Mouse (Mus musculus): Measurements from ENCODE around the gene Olfr862. TPM values are rescaled to one million over a fixed set of nuclear protein-coding genes. Genes with fewer than 3 reads are reported as not detected.

The Olfr862 gene
- total RNA-seq (2014; rRNA removed) = not detected in 2 replicates
- polyA plus RNA-seq (2015; fragmentation: Nextera tagmentation; extraction: Ambion mirVana) = not detected in 2 replicates

- Histone ChIP-seq H3K4me2 (ENCODE audit: low read depth, low read length, poor library complexity, severe bottlenecking) (no peak within 1 kb of the TSS), H3K9me3 (ENCODE audit: low read length) (peaks cover 14% of the 10 kb centered on the region), H3K4me1 (ENCODE audit: insufficient read depth, low read length) (no peaks in the 10 kb centered on the region), H3K27me3 (ENCODE audit: insufficient read depth, low read length) (no peaks in the 10 kb centered on the region), H3K36me3 (ENCODE audit: insufficient read depth, low read length) (no peaks in the 10 kb centered on the region), H3K4me3 (ENCODE audit: low read depth, low read length) (no peak within 1 kb of the TSS), H3K9ac (replicated peaks; ENCODE audit: low read length, poor library complexity, severe bottlenecking) (no peak within 1 kb of the TSS), H3K27ac (ENCODE audit: low read depth, low read length) (no peak within 1 kb of the TSS)
- ATAC-seq (ENCODE audit: low FRiP score) = no peak
- no peak for DNase-seq (ENCODE audit: low spot score)
- no peak for TF ChIP-seq CTCF (IDR thresholded peaks at IDR 0.05)
Measured at GRCm38 (mm10) chr9:19887904-19888303, at the start of gene Olfr862. Gene Olfr862 (minus strand): TSS chr9:19888004.

GRCm38 (mm10) chr9:19916565-19916964 lies 28.8 kb upstream of the Olfr862 start, which contains the start of gene Olfr77:
Gene Olfr77 (plus strand): TSS chr9:19916865.
- Histone ChIP-seq H3K4me3 (ENCODE audit: low read depth, low read length) (no peak within 1 kb of the TSS), H3K4me2 (ENCODE audit: low read depth, low read length, poor library complexity, severe bottlenecking) (no peak within 1 kb of the TSS), H3K9ac (replicated peaks; ENCODE audit: low read length, poor library complexity, severe bottlenecking) (no peak within 1 kb of the TSS), H3K27ac (ENCODE audit: low read depth, low read length) (no peak within 1 kb of the TSS), H3K36me3 (ENCODE audit: insufficient read depth, low read length) (no peaks in the 10 kb centered on the region), H3K4me1 (ENCODE audit: insufficient read depth, low read length) (no peaks in the 10 kb centered on the region), H3K27me3 (ENCODE audit: insufficient read depth, low read length) (no peaks in the 10 kb centered on the region), H3K9me3 (ENCODE audit: low read length) (peaks cover 1% of the 10 kb centered on the region; the same call in 1 of the 2 replicates)
- TF ChIP-seq CTCF (IDR thresholded peaks at IDR 0.05) = no peak
- ATAC-seq (ENCODE audit: low FRiP score) (no peak), DNase-seq (ENCODE audit: low spot score) (no peak)
- whole genome bisulfite sequencing = 88% methylated on average over 2 of the region's 2 CpGs

- DNase-seq (ENCODE audit: low spot score) (no peak), ATAC-seq (ENCODE audit: low FRiP score) (no peak)
- no peak overlapping the region for H3K9ac ChIP-seq (replicated peaks; ENCODE audit: low read length, poor library complexity, severe bottlenecking)
- no peaks in the 10 kb centered on the region for H3K4me1 ChIP-seq (ENCODE audit: insufficient read depth, low read length)
- 57% methylated on average over 4 of the region's 4 CpGs for WGBS
- H3K4me3 ChIP-seq (ENCODE audit: low read depth, low read length) = no peak overlapping the region
- H3K36me3 ChIP-seq (ENCODE audit: insufficient read depth, low read length) = no peaks in the 10 kb centered on the region
- no peaks in the 10 kb centered on the region for H3K27me3 ChIP-seq (ENCODE audit: insufficient read depth, low read length)
- TF ChIP-seq CTCF (IDR thresholded peaks at IDR 0.05) = no peak
- H3K9me3 ChIP-seq (ENCODE audit: low read length) = peaks cover 7% of the 10 kb centered on the region; the same call in 1 of the 2 replicates
- H3K27ac ChIP-seq (ENCODE audit: low read depth, low read length) = no peak overlapping the region
- H3K4me2 ChIP-seq (ENCODE audit: low read depth, low read length, poor library complexity, severe bottlenecking) = no peak overlapping the region
Measured at GRCm38 (mm10) chr9:19911170-19911569, 23.4 kb upstream of the Olfr862 start.

GRCm38 (mm10) chr9:19849647-19850046 lies 38.2 kb downstream of the Olfr862 start, which contains the start of gene Olfr860:
Gene Olfr860 (minus strand): TSS chr9:19849747.
- no peak within 1 kb of the TSS for H3K27ac ChIP-seq (ENCODE audit: low read depth, low read length)
- H3K4me1 ChIP-seq (ENCODE audit: insufficient read depth, low read length) = no peaks in the 10 kb centered on the region
- no peaks in the 10 kb centered on the region for H3K36me3 ChIP-seq (ENCODE audit: insufficient read depth, low read length)
- no peak within 1 kb of the TSS for H3K4me3 ChIP-seq (ENCODE audit: low read depth, low read length)
- DNase-seq (ENCODE audit: low spot score) (no peak), ATAC-seq (ENCODE audit: low FRiP score) (no peak)
- TF ChIP-seq CTCF (IDR thresholded peaks at IDR 0.05) = no peak
- H3K9me3 ChIP-seq (ENCODE audit: low read length) = peaks cover 7% of the 10 kb centered on the region; the same call in 1 of the 2 replicates
- H3K9ac ChIP-seq (replicated peaks; ENCODE audit: low read length, poor library complexity, severe bottlenecking) = no peak within 1 kb of the TSS
- H3K4me2 ChIP-seq (ENCODE audit: low read depth, low read length, poor library complexity, severe bottlenecking) = no peak within 1 kb of the TSS
- no peaks in the 10 kb centered on the region for H3K27me3 ChIP-seq (ENCODE audit: insufficient read depth, low read length)
- WGBS = 72% methylated on average over 1 of the region's 1 CpGs

Other genes with a start within 250 kb of the Olfr862 start
- gene Olfr857, start 178.6 kb downstream of the Olfr862 start, total RNA-seq (2014; rRNA removed) = not detected in 2 replicates
- not detected in 2 replicates for gene Olfr857, start 178.6 kb downstream of the Olfr862 start, polyA plus RNA-seq (2015; fragmentation: Nextera tagmentation; extraction: Ambion mirVana)
- gene Olfr58, start 107.7 kb downstream of the Olfr862 start, total RNA-seq (2014; rRNA removed) = not detected in 2 replicates
- gene Olfr58, start 107.7 kb downstream of the Olfr862 start, polyA plus RNA-seq (2015; fragmentation: Nextera tagmentation; extraction: Ambion mirVana) = not detected in 2 replicates
- gene Olfr859, start 83.1 kb downstream of the Olfr862 start, total RNA-seq (2014; rRNA removed) = 0.11 TPM in 1 of 2 replicates, not detected in the other
- gene Olfr859, start 83.1 kb downstream of the Olfr862 start, polyA plus RNA-seq (2015; fragmentation: Nextera tagmentation; extraction: Ambion mirVana) = not detected in 2 replicates
- gene Olfr860, start 38.3 kb downstream of the Olfr862 start, total RNA-seq (2014; rRNA removed) = not detected in 2 replicates
- not detected in 2 replicates for gene Olfr860, start 38.3 kb downstream of the Olfr862 start, polyA plus RNA-seq (2015; fragmentation: Nextera tagmentation; extraction: Ambion mirVana)
- gene Olfr77, start 28.9 kb upstream of the Olfr862 start, total RNA-seq (2014; rRNA removed) = not detected in 2 replicates
- 0.15 and 0.16 TPM in 2 replicates for gene Olfr77, start 28.9 kb upstream of the Olfr862 start, polyA plus RNA-seq (2015; fragmentation: Nextera tagmentation; extraction: Ambion mirVana)
- not detected in 2 replicates for gene Olfr866, start 140.0 kb upstream of the Olfr862 start, total RNA-seq (2014; rRNA removed)
- gene Olfr866, start 140.0 kb upstream of the Olfr862 start, polyA plus RNA-seq (2015; fragmentation: Nextera tagmentation; extraction: Ambion mirVana) = not detected in 2 replicates
- not detected in 2 replicates for gene Olfr867, start 169.6 kb upstream of the Olfr862 start, total RNA-seq (2014; rRNA removed)
- not detected in 2 replicates for gene Olfr867, start 169.6 kb upstream of the Olfr862 start, polyA plus RNA-seq (2015; fragmentation: Nextera tagmentation; extraction: Ambion mirVana)
- not detected in 2 replicates for gene Olfr868, start 210.6 kb upstream of the Olfr862 start, total RNA-seq (2014; rRNA removed)
- gene Olfr868, start 210.6 kb upstream of the Olfr862 start, polyA plus RNA-seq (2015; fragmentation: Nextera tagmentation; extraction: Ambion mirVana) = not detected in 2 replicates
- not detected in 2 replicates for gene Olfr869, start 241.0 kb upstream of the Olfr862 start, total RNA-seq (2014; rRNA removed)
- gene Olfr869, start 241.0 kb upstream of the Olfr862 start, polyA plus RNA-seq (2015; fragmentation: Nextera tagmentation; extraction: Ambion mirVana) = not detected in 2 replicates